In the genomic region with DNA sequence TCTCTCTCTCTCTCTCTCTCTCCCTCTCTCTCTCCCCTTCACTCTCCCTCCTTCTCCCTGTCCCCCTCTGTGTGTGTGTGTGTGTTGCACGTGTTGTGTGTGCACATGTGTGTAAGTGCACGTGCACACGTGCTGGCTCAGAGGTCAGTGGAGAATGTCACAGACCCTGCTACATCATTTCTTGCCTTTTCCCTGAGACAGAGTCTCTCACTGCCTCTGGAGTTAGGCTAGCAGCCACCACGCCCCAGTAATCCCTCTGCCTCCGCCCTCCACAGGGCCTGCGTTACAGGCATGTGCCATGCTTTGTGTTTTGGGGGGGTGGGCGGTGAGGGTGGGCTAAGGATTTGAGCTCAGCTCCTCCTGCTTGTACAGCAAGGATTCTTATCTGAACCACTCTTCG, we compare ENCODE assay signal across 24 mouse cellular contexts.
DNase-seq lines count a peak whose midpoint lies in the region; ATAC-seq lines count a peak whose summit lies in the region.
"Had no signal": no experiment of that assay in that cellular context is flagged by ENCODE, and none has a peak within 500 bp of the region (broad histone marks: within the 10 kb centered on the region; RNA-seq: fewer than 3 reads in every experiment).

No protein-coding gene starts in this region.

- peaks cover 3% of the 10 kb centered on the region; the same call in 1 of the 2 replicates for H3K4me1 ChIP-seq in brown adipose tissue, adult 24 weeks (ENCODE audit: control insufficient read depth, insufficient read depth, insufficient read length, low read length)
- no peaks in the 10 kb centered on the region for H3K4me1 ChIP-seq in forebrain, embryonic 15.5 days
- H3K4me1 ChIP-seq: embryonic facial prominence, embryonic 12.5 days; embryonic facial prominence, embryonic 15.5 days had no signal

- H3K27ac ChIP-seq in brown adipose tissue, adult 24 weeks (replicated peaks; ENCODE audit: low read depth, low read length): peak overlapping the region; percentile 64
- no peak overlapping the region for H3K27ac ChIP-seq in forebrain, embryonic 15.5 days (replicated peaks)
- H3K27ac ChIP-seq: embryonic facial prominence, embryonic 12.5 days; embryonic facial prominence, embryonic 15.5 days; heart, embryonic 15.5 days; hindbrain, embryonic 14.5 days; hindbrain, postnatal 0 days had no signal

- peak; percentile 93 for DNase-seq in heart, adult 11 months
- DNase-seq in heart, postnatal 25 days (ENCODE audit: low spot score): no peak
- peak; percentile 2 for DNase-seq in urinary bladder, postnatal 10 days (ENCODE audit: low spot score)
- DNase-seq in urinary bladder, postnatal 14 days (ENCODE audit: low spot score): no peak
- DNase-seq in lung, adult 18-20 months: no peak
- DNase-seq: adrenal gland, adult 8-10 months; adrenal gland, postnatal 25 days; cerebellum, adult 11 months; cerebellum, adult 2 months; cerebellum, adult 9-11 months; cerebellum, postnatal 25 days; heart, postnatal 4 days had no signal

- no peak overlapping the region for H3K4me2 ChIP-seq in forebrain, embryonic 15.5 days (replicated peaks)
- H3K4me2 ChIP-seq: embryonic facial prominence, embryonic 12.5 days; embryonic facial prominence, embryonic 15.5 days; heart, embryonic 12.5 days; heart, embryonic 15.5 days; hindbrain, embryonic 14.5 days had no signal

- H3K27me3 ChIP-seq in forebrain, embryonic 15.5 days: no peaks in the 10 kb centered on the region
- H3K27me3 ChIP-seq: embryonic facial prominence, embryonic 12.5 days; embryonic facial prominence, embryonic 15.5 days; heart, embryonic 12.5 days; heart, embryonic 15.5 days had no signal

- intact Hi-C loops in heart, postnatal 25 days (cut with DNase I): no loop called here

- no peaks in the 10 kb centered on the region for H3K36me3 ChIP-seq in forebrain, embryonic 15.5 days
- H3K36me3 ChIP-seq: embryonic facial prominence, embryonic 12.5 days; embryonic facial prominence, embryonic 15.5 days; heart, embryonic 12.5 days; heart, embryonic 15.5 days had no signal

- no peak for ATAC-seq in forebrain, embryonic 15.5 days (replicated peaks)
- ATAC-seq: activated CD4-positive, CD25-positive, alpha-beta regulatory T cell, adult 4 months; forebrain, embryonic 14.5 days; hindbrain, postnatal 0 days; inflammation-experienced regulatory T-cells, adult 6 months; intestine, embryonic 16.5 days had no signal

- H3K4me3 ChIP-seq in brown adipose tissue, adult 24 weeks (ENCODE audit: insufficient read depth, low read depth, low read length): no peak overlapping the region
- no peak overlapping the region for H3K4me3 ChIP-seq in forebrain, embryonic 15.5 days
- H3K4me3 ChIP-seq: embryonic facial prominence, embryonic 12.5 days; embryonic facial prominence, embryonic 15.5 days; heart, embryonic 12.5 days; heart, embryonic 15.5 days had no signal

- 81% methylated on average over 8 of the region's 8 CpGs for WGBS in forebrain, embryonic 15.5 days

- H3K9me3 ChIP-seq in forebrain, embryonic 15.5 days: no peaks in the 10 kb centered on the region
- H3K9me3 ChIP-seq: embryonic facial prominence, embryonic 12.5 days; embryonic facial prominence, embryonic 15.5 days; heart, embryonic 12.5 days; heart, embryonic 15.5 days had no signal

- H3K9ac ChIP-seq in forebrain, embryonic 15.5 days (replicated peaks): no peak overlapping the region
- H3K9ac ChIP-seq: embryonic facial prominence, embryonic 12.5 days; embryonic facial prominence, embryonic 15.5 days; heart, embryonic 12.5 days; heart, embryonic 15.5 days; hindbrain, embryonic 14.5 days had no signal

Comparison
In these comparisons a context has a peak if more than half of its experiments do, and no peak if none do; other contexts are left out.
1. DNase-seq: peak in heart, adult 11 months (single experiment) and urinary bladder, postnatal 10 days (single experiment); none in heart, postnatal 25 days (single experiment), urinary bladder, postnatal 14 days (single experiment) and lung, adult 18-20 months (0 of 2).